16 mouse cellular contexts compared by ENCODE assay signal in genomic region chr2:36269458-36269857, GRCm38 (mm10).
"Had no signal": no experiment of that assay in that cellular context is flagged by ENCODE, and none has a peak within 500 bp of the region (broad histone marks: within the 10 kb centered on the region; RNA-seq: fewer than 3 reads in every experiment).

No protein-coding gene starts in this region.

- H3K27me3 ChIP-seq: limb, embryonic 13.5 days; neural tube, embryonic 15.5 days had no signal

- H3K9ac ChIP-seq: limb, embryonic 13.5 days; liver, embryonic 14.5 days; neural tube, embryonic 15.5 days had no signal

- DNase-seq: kidney, adult 11 months; kidney, adult 9 months; kidney, postnatal 36 days; layer of hippocampus, adult 9-11 months; layer of hippocampus, postnatal 36 days; lung, adult 2 months; lung, postnatal 14 days; right cerebral cortex, adult 18-20 months; right cerebral cortex, postnatal 25 days; thymus, adult 2 months; thymus, postnatal 25 days had no signal

- H3K9me3 ChIP-seq: limb, embryonic 13.5 days; neural tube, embryonic 15.5 days had no signal

- H3K4me2 ChIP-seq: limb, embryonic 13.5 days; neural tube, embryonic 15.5 days had no signal

- H3K36me3 ChIP-seq: limb, embryonic 13.5 days; neural tube, embryonic 15.5 days had no signal

- H3K4me3 ChIP-seq: limb, embryonic 13.5 days; myocyte; neural tube, embryonic 15.5 days had no signal

- H3K4me1 ChIP-seq: limb, embryonic 13.5 days; neural tube, embryonic 15.5 days had no signal

- H3K27ac ChIP-seq: kidney, postnatal 0 days; limb, embryonic 13.5 days; liver, embryonic 14.5 days; neural tube, embryonic 15.5 days had no signal
